ENCODE assay signal across 27 mouse cellular contexts in the genomic region with DNA sequence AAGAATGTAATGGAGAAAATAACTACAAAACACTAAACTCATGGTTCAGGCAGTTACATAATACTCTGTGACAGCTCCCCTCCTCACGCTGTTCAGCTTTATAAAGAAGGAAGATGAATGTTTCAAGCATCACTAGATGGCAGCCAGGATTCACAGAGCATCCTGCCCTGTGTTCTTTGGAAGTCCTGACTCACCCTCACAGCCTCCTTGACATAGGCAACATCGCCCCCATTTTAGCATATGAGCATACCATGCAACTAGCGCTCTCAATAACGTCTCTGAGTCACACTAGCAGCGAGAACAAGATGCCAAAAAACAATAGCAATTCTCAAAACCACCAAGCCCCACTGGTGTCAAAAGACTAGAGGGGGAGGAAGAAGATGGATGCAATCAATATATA. TPM values are rescaled to one million over a fixed set of nuclear protein-coding genes. Genes with fewer than 3 reads are reported as not detected.
A peak's percentile ranks its signal among the peaks of the same experiment; 100 is the strongest.
DNase-seq lines count a peak whose midpoint lies in the region; ATAC-seq and TF ChIP-seq lines count a peak whose summit lies in the region.
"Had no signal": no experiment of that assay in that cellular context is flagged by ENCODE, and none has a peak within 500 bp of the region (broad histone marks: within the 10 kb centered on the region; RNA-seq: fewer than 3 reads in every experiment).

No protein-coding gene starts in this region.

- no peaks in the 10 kb centered on the region for H3K27me3 ChIP-seq in midbrain, postnatal 0 days (ENCODE audit: insufficient read depth, low read length)
- H3K27me3 ChIP-seq in midbrain, embryonic 13.5 days: no peaks in the 10 kb centered on the region
- H3K27me3 ChIP-seq: heart, embryonic 13.5 days; kidney, embryonic 15.5 days; limb, embryonic 12.5 days; neural tube, embryonic 15.5 days had no signal

- no peak overlapping the region for H3K4me3 ChIP-seq in layer of hippocampus, adult 2 months
- H3K4me3 ChIP-seq in midbrain, postnatal 0 days (ENCODE audit: low read depth, low read length): no peak overlapping the region
- H3K4me3 ChIP-seq in midbrain, embryonic 13.5 days (replicated peaks): no peak overlapping the region
- H3K4me3 ChIP-seq: forebrain, embryonic 10.5 days; heart, adult 2 months; heart, embryonic 13.5 days; kidney, embryonic 15.5 days; limb, embryonic 12.5 days; midbrain, embryonic 10.5 days; neural tube, embryonic 15.5 days had no signal

- no peak overlapping the region for H3K4me2 ChIP-seq in midbrain, postnatal 0 days (ENCODE audit: low read depth, low read length, poor library complexity, severe bottlenecking)
- H3K4me2 ChIP-seq in midbrain, embryonic 13.5 days (replicated peaks): no peak overlapping the region
- H3K4me2 ChIP-seq: heart, embryonic 13.5 days; kidney, embryonic 15.5 days; limb, embryonic 12.5 days; liver, embryonic 11.5 days; neural tube, embryonic 15.5 days had no signal

- no peak for ATAC-seq in midbrain, postnatal 0 days (ENCODE audit: low FRiP score)
- ATAC-seq in midbrain, embryonic 13.5 days: no peak
- ATAC-seq: hindbrain, postnatal 0 days; liver, postnatal 0 days; lung, postnatal 0 days had no signal

- H3K9me3 ChIP-seq in midbrain, postnatal 0 days (ENCODE audit: low read length): no peaks in the 10 kb centered on the region
- H3K9me3 ChIP-seq in midbrain, embryonic 13.5 days: no peaks in the 10 kb centered on the region
- H3K9me3 ChIP-seq: forebrain, embryonic 10.5 days; heart, embryonic 13.5 days; kidney, embryonic 15.5 days; limb, embryonic 12.5 days; midbrain, embryonic 10.5 days; neural tube, embryonic 15.5 days had no signal

- WGBS in midbrain, postnatal 0 days: 94% methylated on average over 5 of the region's 5 CpGs
- WGBS in midbrain, embryonic 13.5 days: 93% methylated on average over 5 of the region's 5 CpGs

- no peak overlapping the region for H3K27ac ChIP-seq in layer of hippocampus, adult 2 months
- H3K27ac ChIP-seq in midbrain, postnatal 0 days (ENCODE audit: low read depth, low read length): no peak overlapping the region
- no peak overlapping the region for H3K27ac ChIP-seq in midbrain, embryonic 13.5 days
- H3K27ac ChIP-seq: forebrain, embryonic 10.5 days; heart, adult 2 months; heart, embryonic 13.5 days; hindbrain, postnatal 0 days; kidney, embryonic 15.5 days; limb, embryonic 12.5 days; midbrain, embryonic 10.5 days; neural tube, embryonic 15.5 days had no signal

- TF ChIP-seq POLR2A in brain, embryonic 14.5 days (IDR thresholded peaks at IDR 0.05; ENCODE audit: borderline replicate concordance, extremely low read depth, insufficient read depth, insufficient read length, poor library complexity, severe bottlenecking): no peak

- no peaks in the 10 kb centered on the region for H3K4me1 ChIP-seq in midbrain, postnatal 0 days (ENCODE audit: insufficient read depth, low read length)
- no peaks in the 10 kb centered on the region for H3K4me1 ChIP-seq in midbrain, embryonic 13.5 days (replicated peaks)
- H3K4me1 ChIP-seq: forebrain, embryonic 10.5 days; heart, embryonic 13.5 days; kidney, embryonic 15.5 days; limb, embryonic 12.5 days; midbrain, embryonic 10.5 days; neural tube, embryonic 15.5 days had no signal

- peak; percentile 58 for TF ChIP-seq CTCF in layer of hippocampus, adult 2 months (conservative IDR thresholded peaks at IDR 0.05)
- peak; percentile 43; the same call in 1 of the 2 replicates for TF ChIP-seq CTCF in midbrain, postnatal 0 days (IDR thresholded peaks at IDR 0.05)
- TF ChIP-seq CTCF in brain, embryonic 14.5 days (IDR thresholded peaks at IDR 0.05; ENCODE audit: borderline replicate concordance, extremely low read depth, insufficient read depth, insufficient read length): no peak

- no peak overlapping the region for H3K9ac ChIP-seq in midbrain, postnatal 0 days (replicated peaks; ENCODE audit: low read length, poor library complexity, severe bottlenecking)
- H3K9ac ChIP-seq in midbrain, embryonic 13.5 days (replicated peaks): no peak overlapping the region
- H3K9ac ChIP-seq: heart, embryonic 13.5 days; kidney, embryonic 15.5 days; limb, embryonic 12.5 days; liver, postnatal 0 days; neural tube, embryonic 15.5 days had no signal

- H3K36me3 ChIP-seq in midbrain, postnatal 0 days (ENCODE audit: insufficient read depth, low read length): peaks cover 36% of the 10 kb centered on the region
- peaks cover 66% of the 10 kb centered on the region for H3K36me3 ChIP-seq in midbrain, embryonic 13.5 days

- DNase-seq in frontal cortex, adult 2 months (ENCODE audit: extremely low spot score in 1 of 2, low spot score in 1 of 2): peak; percentile 26 to 56
- DNase-seq in frontal cortex, postnatal 14 days (ENCODE audit: low spot score in 2 of 2): no peak
- peak in 1 of 2 experiments; percentile 39 for DNase-seq in layer of hippocampus, adult 2 months (ENCODE audit: low spot score in 2 of 2)
- no peak for DNase-seq in layer of hippocampus, adult 9-10 months (ENCODE audit: low spot score)
- no peak for DNase-seq in midbrain, postnatal 0 days (ENCODE audit: low spot score)
- peak; percentile 2 for DNase-seq in brain, embryonic 14.5 days (ENCODE audit: low read depth)
- no peak for DNase-seq in kidney, postnatal 14 days
- DNase-seq: adrenal gland, postnatal 25 days; cerebellum, adult 11-12 months; cerebellum, postnatal 10 days; gastrocnemius, postnatal 10 days; heart, adult 2 months; heart, postnatal 14 days; kidney, adult 11 months; liver, postnatal 0 days; thymus, adult 18-20 months; thymus, postnatal 36 days had no signal

RNA-seq across cellular contexts. Expression of a gene that starts 9.3 kb away (rescaled TPM):
- 17.2 and 20.7 TPM in 2 replicates for polyA plus RNA-seq in frontal cortex, adult 2 months (2012; rRNA removed)
- 10 to 100 TPM; 24.6 to 27.7 TPM for total RNA-seq in layer of hippocampus, adult 2 months (2021)
- 8.8 and 11.8 TPM in 2 replicates for total RNA-seq in midbrain, postnatal 0 days (2014; rRNA removed)
- polyA plus RNA-seq in midbrain, postnatal 0 days (2015; fragmentation: Nextera tagmentation; extraction: Ambion mirVana): 4.3 and 5.1 TPM in 2 replicates
- polyA plus RNA-seq in midbrain, embryonic 13.5 days (2015; fragmentation: Nextera tagmentation; extraction: Ambion mirVana): 11.1 and 11.7 TPM in 2 replicates
- 10.0 and 12.9 TPM in 2 replicates for polyA plus RNA-seq in brain, embryonic 14.5 days (2012; rRNA removed)

Comparison
In these comparisons a context has a peak if more than half of its experiments do, and no peak if none do; other contexts are left out.
1. DNase-seq: peak in frontal cortex, adult 2 months (2 of 2) and brain, embryonic 14.5 days (single experiment); none in frontal cortex, postnatal 14 days (0 of 2), layer of hippocampus, adult 9-10 months (single experiment), midbrain, postnatal 0 days (single experiment) and kidney, postnatal 14 days (single experiment).